In genomic region chr6:28877945-28878666, GRCm38 (mm10) we compare ENCODE assay signal across 8 mouse cellular contexts. TPM values are rescaled to one million over a fixed set of nuclear protein-coding genes. Genes with fewer than 3 reads are reported as not detected.
DNase-seq lines count a peak whose midpoint lies in the region; ATAC-seq and TF ChIP-seq lines count a peak whose summit lies in the region.
"Had no signal": no experiment of that assay in that cellular context is flagged by ENCODE, and none has a peak within 500 bp of the region (broad histone marks: within the 10 kb centered on the region; RNA-seq: fewer than 3 reads in every experiment).

No protein-coding gene starts in this region.

- H3K27ac ChIP-seq in neural tube, embryonic 11.5 days (ENCODE audit: low read depth, low read length): peak overlapping the region; percentile 62
- H3K27ac ChIP-seq in embryonic facial prominence, embryonic 11.5 days (replicated peaks; ENCODE audit: low read depth, low read length): no peak overlapping the region
- H3K27ac ChIP-seq in hindbrain, postnatal 0 days: no peak overlapping the region
- H3K27ac ChIP-seq in kidney, adult 2 months (ENCODE audit: insufficient read depth, low read depth, low read length): no peak overlapping the region
- H3K27ac ChIP-seq: liver, embryonic 13.5 days had no signal

- no peaks in the 10 kb centered on the region for H3K9me3 ChIP-seq in neural tube, embryonic 11.5 days (ENCODE audit: control insufficient read depth, low read length)
- no peaks in the 10 kb centered on the region for H3K9me3 ChIP-seq in embryonic facial prominence, embryonic 11.5 days (replicated peaks; ENCODE audit: control insufficient read depth, low read length)
- no peaks in the 10 kb centered on the region for H3K9me3 ChIP-seq in hindbrain, postnatal 0 days (ENCODE audit: low read length)
- H3K9me3 ChIP-seq: liver, embryonic 13.5 days had no signal

- H3K36me3 ChIP-seq in neural tube, embryonic 11.5 days (ENCODE audit: control insufficient read depth, insufficient read depth, low read length): no peaks in the 10 kb centered on the region
- no peaks in the 10 kb centered on the region for H3K36me3 ChIP-seq in embryonic facial prominence, embryonic 11.5 days (replicated peaks; ENCODE audit: control insufficient read depth, insufficient read depth, low read depth, low read length)
- no peaks in the 10 kb centered on the region for H3K36me3 ChIP-seq in hindbrain, postnatal 0 days (ENCODE audit: insufficient read depth, low read length)
- no peaks in the 10 kb centered on the region for H3K36me3 ChIP-seq in kidney, adult 2 months (ENCODE audit: control insufficient read depth, insufficient read depth, low read length)

- TF ChIP-seq POLR2A in kidney, adult 2 months (IDR thresholded peaks at IDR 0.05; ENCODE audit: low read depth, low read length): no peak

- DNase-seq in neural tube, embryonic 11.5 days (ENCODE audit: low spot score): peak; percentile 46
- DNase-seq in neural tube, embryonic 10.5 days (ENCODE audit: extremely low spot score, low spot score): no peak
- DNase-seq in embryonic facial prominence, embryonic 11.5 days (ENCODE audit: low spot score): peak; percentile 52
- no peak for DNase-seq in hindbrain, postnatal 0 days (ENCODE audit: low spot score)
- peak; percentile 26 for DNase-seq in thymus, postnatal 14 days
- no peak for DNase-seq in kidney, adult 2 months
- no peak for DNase-seq in adrenal gland, adult 8-10 months
- DNase-seq: liver, embryonic 13.5 days had no signal

- WGBS in neural tube, embryonic 11.5 days: 23% methylated on average over 7 of the region's 7 CpGs
- WGBS in embryonic facial prominence, embryonic 11.5 days: 16% methylated on average over 7 of the region's 7 CpGs
- WGBS in hindbrain, postnatal 0 days: 25% methylated on average over 7 of the region's 7 CpGs
- WGBS in kidney, adult 2 months: 57% methylated on average over 7 of the region's 7 CpGs

- H3K9ac ChIP-seq in neural tube, embryonic 11.5 days (ENCODE audit: low read length): no peak overlapping the region
- no peak overlapping the region for H3K9ac ChIP-seq in embryonic facial prominence, embryonic 11.5 days (replicated peaks; ENCODE audit: low read length)
- no peak overlapping the region for H3K9ac ChIP-seq in hindbrain, postnatal 0 days (replicated peaks; ENCODE audit: low read length)
- H3K9ac ChIP-seq: liver, embryonic 13.5 days had no signal

- ATAC-seq in neural tube, embryonic 11.5 days (ENCODE audit: insufficient read depth, low FRiP score, low TSS enrichment): peak; percentile 63; the same call in 1 of the 2 replicates
- peak; percentile 77 for ATAC-seq in embryonic facial prominence, embryonic 11.5 days (replicated peaks; ENCODE audit: insufficient number of reproducible peaks, low FRiP score, low TSS enrichment, low read depth)
- peak; percentile 48 for ATAC-seq in hindbrain, postnatal 0 days

- no peaks in the 10 kb centered on the region for H3K27me3 ChIP-seq in neural tube, embryonic 11.5 days (ENCODE audit: control insufficient read depth, insufficient read depth, low read length)
- no peaks in the 10 kb centered on the region for H3K27me3 ChIP-seq in embryonic facial prominence, embryonic 11.5 days (ENCODE audit: control insufficient read depth, insufficient read depth, low read length)
- no peaks in the 10 kb centered on the region for H3K27me3 ChIP-seq in hindbrain, postnatal 0 days (ENCODE audit: insufficient read depth, low read length)
- H3K27me3 ChIP-seq in kidney, adult 2 months (replicated peaks; ENCODE audit: control insufficient read depth, insufficient read depth, low read length): no peaks in the 10 kb centered on the region
- H3K27me3 ChIP-seq: liver, embryonic 13.5 days had no signal

- H3K4me1 ChIP-seq in neural tube, embryonic 11.5 days (ENCODE audit: control insufficient read depth, insufficient read depth, low read length): peaks cover 40% of the 10 kb centered on the region
- peaks cover 3% of the 10 kb centered on the region; the same call in 1 of the 2 replicates for H3K4me1 ChIP-seq in embryonic facial prominence, embryonic 11.5 days (ENCODE audit: control insufficient read depth, insufficient read depth, low read length)
- H3K4me1 ChIP-seq in hindbrain, postnatal 0 days (ENCODE audit: insufficient read depth, low read length): peaks cover 17% of the 10 kb centered on the region
- H3K4me1 ChIP-seq in kidney, adult 2 months (ENCODE audit: control insufficient read depth, insufficient read depth, low read length): no peaks in the 10 kb centered on the region

- H3K4me3 ChIP-seq in neural tube, embryonic 11.5 days (ENCODE audit: low read depth, low read length): no peak overlapping the region
- no peak overlapping the region for H3K4me3 ChIP-seq in embryonic facial prominence, embryonic 11.5 days (ENCODE audit: low read depth, low read length)
- H3K4me3 ChIP-seq in hindbrain, postnatal 0 days (ENCODE audit: low read length): no peak overlapping the region
- no peak overlapping the region for H3K4me3 ChIP-seq in kidney, adult 2 months (ENCODE audit: insufficient read depth, low read depth, low read length)
- H3K4me3 ChIP-seq: liver, embryonic 13.5 days had no signal

- H3K4me2 ChIP-seq in neural tube, embryonic 11.5 days (ENCODE audit: low read depth): no peak overlapping the region
- no peak overlapping the region for H3K4me2 ChIP-seq in embryonic facial prominence, embryonic 11.5 days (ENCODE audit: low read depth, low read length)
- H3K4me2 ChIP-seq in hindbrain, postnatal 0 days (ENCODE audit: low read depth, low read length): no peak overlapping the region
- H3K4me2 ChIP-seq: liver, embryonic 13.5 days had no signal

- no peak for TF ChIP-seq CTCF in hindbrain, postnatal 0 days (IDR thresholded peaks at IDR 0.05; ENCODE audit: low read depth)
- TF ChIP-seq CTCF in kidney, adult 2 months (conservative IDR thresholded peaks at IDR 0.05; ENCODE audit: insufficient read depth, insufficient read length, low read depth, low read length): no peak

RNA-seq across cellular contexts. Expression of gene Lrrc4, which starts 46.6 kb away (rescaled TPM):
- polyA plus RNA-seq in neural tube, embryonic 11.5 days (2014; fragmentation: Nextera tagmentation; extraction: Ambion mirVana): 6.3 and 7.2 TPM in 2 replicates
- polyA plus RNA-seq in embryonic facial prominence, embryonic 11.5 days (2014; fragmentation: Nextera tagmentation; extraction: Ambion mirVana): 1.0 and 1.1 TPM in 2 replicates
- total RNA-seq in hindbrain, postnatal 0 days (2014; rRNA removed): 54.8 and 59.8 TPM in 2 replicates
- polyA plus RNA-seq in hindbrain, postnatal 0 days (2015; fragmentation: Nextera tagmentation; extraction: Ambion mirVana): 6.0 and 6.1 TPM in 2 replicates
- polyA plus RNA-seq in kidney, adult 2 months (2012; rRNA removed): 0.54 and 0.56 TPM in 2 replicates
- total RNA-seq in adrenal gland, adult 8-10 months (2022): 1 to 10 TPM; 5.9 to 8.0 (median 7.1) TPM

Comparison
In these comparisons a context has a peak if more than half of its experiments do, and no peak if none do; other contexts are left out.
1. DNase-seq: peak in neural tube, embryonic 11.5 days (single experiment), embryonic facial prominence, embryonic 11.5 days (single experiment) and thymus, postnatal 14 days (single experiment); none in neural tube, embryonic 10.5 days (single experiment), hindbrain, postnatal 0 days (single experiment), kidney, adult 2 months (single experiment) and adrenal gland, adult 8-10 months (single experiment).
2. Peak in every context shown above with its lines, with median percentiles within 50 percentile points of each other: ATAC-seq.